Mouse (Mus musculus) midbrain, postnatal 0 days (tissue): ENCODE results near the gene Cdk14. TPM values are rescaled to one million over a fixed set of nuclear protein-coding genes. Genes with fewer than 3 reads are reported as not detected.

Experiments used
- ATAC-seq: fragments of 200-750 bp; cut with Nextera tagmentation; 2 replicates; pipeline ENCODE4 v1.8.0; 2017; ENCODE audit warnings: moderate number of reproducible peaks, mild to moderate bottlenecking, moderate TSS enrichment, moderate library complexity; ENCODE audit not compliant: low FRiP score
- DNase-seq: peaks from one replicate; pipeline ENCODE4 v3.0.0-alpha.2; 2015; ENCODE audit warnings: low spot score
- H3K27ac ChIP-seq: fragments of 300-500 bp; sonication (generic); 2 replicates; pipeline ENCODE4 v1.5.1; 2014; ENCODE audit warnings: low read depth, mild to moderate bottlenecking, low read length, mixed read lengths
- H3K27me3 ChIP-seq: fragments of 300-500 bp; sonication (generic); 2 replicates; pipeline ENCODE4 v1.6.1; 2014; ENCODE audit warnings: low read length, control low read depth, mixed read lengths; ENCODE audit not compliant: insufficient read depth
- H3K36me3 ChIP-seq: fragments of 300-500 bp; sonication (generic); 2 replicates; pipeline ENCODE4 v1.6.1; 2014; ENCODE audit warnings: low read length, control low read depth, mixed read lengths; ENCODE audit not compliant: insufficient read depth
- H3K4me1 ChIP-seq: fragments of 300-500 bp; sonication (generic); 2 replicates; pipeline ENCODE4 v1.6.1; 2014; ENCODE audit warnings: mild to moderate bottlenecking, control low read depth, antibody characterized with exemption, low read length, mixed read lengths; ENCODE audit not compliant: insufficient read depth
- H3K4me2 ChIP-seq: fragments of 300-500 bp; sonication (generic); 2 replicates; pipeline ENCODE4 v1.6.1; 2014; ENCODE audit warnings: low read depth, mild to moderate bottlenecking, low read length, mixed read lengths; ENCODE audit not compliant: poor library complexity, severe bottlenecking
- H3K4me3 ChIP-seq: fragments of 300-500 bp; sonication (generic); 2 replicates; pipeline ENCODE4 v1.5.1; 2014; ENCODE audit warnings: low read depth, mild to moderate bottlenecking, low read length, moderate library complexity
- H3K9ac ChIP-seq: fragments of 300-500 bp; sonication (generic); replicated peaks from 2 replicates; pipeline ENCODE4 v1.6.1; 2014; ENCODE audit warnings: mild to moderate bottlenecking, low read length, moderate library complexity, mixed read lengths; ENCODE audit not compliant: poor library complexity, severe bottlenecking
- H3K9me3 ChIP-seq: fragments of 300-500 bp; sonication (generic); 2 replicates; pipeline ENCODE4 v1.6.1; 2016; ENCODE audit warnings: low read length, control low read depth
- CTCF ChIP-seq: IDR thresholded peaks from 2 replicates; pipeline ENCODE4 v1.5.1; 2016; ENCODE audit warnings: antibody characterized with exemption, mild to moderate bottlenecking
- WGBS: fragments of 180-500 bp; shearing (Covaris S2); extraction: QIAGEN DNeasy Blood & Tissue Kit; methylation state at CpG from one replicate; pipeline ENCODE4 v1.1.7; 2014; 5-methylcytosine and 5-hydroxymethylcytosine counted together
- polyA plus RNA-seq: library from polyadenylated mRNA; unstranded; fragments of >200 nt; fragmentation: Nextera tagmentation; extraction: Ambion mirVana; gene quantifications from 2 replicates; pipeline ENCODE4 v1.2.1, GENCODE M21; 2015
- total RNA-seq: library from RNA; depleted of rRNA; stranded (reverse); fragments of >200 nt; gene quantifications from 2 replicates; pipeline ENCODE4 v1.2.3, GENCODE M21; 2014

Cdk14 gene
- total and polyA plus RNA-seq, 2 experiments from 2014 or later, result 45.6 to 84.4 TPM

DNA sequence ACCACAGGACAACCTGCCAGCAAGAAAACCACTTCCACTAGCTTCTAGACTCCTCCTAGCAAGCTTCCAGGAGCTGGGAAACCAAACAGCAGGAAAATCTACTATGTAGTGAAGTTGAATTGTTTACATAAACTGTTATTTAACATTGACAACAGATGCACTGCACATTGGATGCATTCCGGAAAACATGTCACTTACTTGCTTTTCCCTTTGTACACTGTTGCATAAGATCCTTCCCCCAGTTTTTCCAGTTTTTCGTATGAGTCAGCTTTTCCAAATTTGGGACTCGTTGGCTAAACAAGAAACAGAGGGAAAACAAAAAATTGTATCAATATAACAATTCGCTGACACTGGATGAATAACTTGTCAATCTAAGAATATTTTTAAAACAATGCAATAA, 193.1 kb downstream of the Cdk14 start:
- ATAC-seq (no peak), DNase-seq (no peak)
- Histone ChIP-seq H3K4me2 (no peak overlapping the region), H3K27ac (no peak overlapping the region), H3K9ac (no peak overlapping the region), H3K4me3 (no peak overlapping the region), H3K27me3 (no peaks in the 10 kb centered on the region), H3K4me1 (no peaks in the 10 kb centered on the region), H3K9me3 (no peaks in the 10 kb centered on the region), H3K36me3 (no peaks in the 10 kb centered on the region)
- TF ChIP-seq CTCF, result no peak
- 91% methylated on average over 4 of the region's 4 CpGs for WGBS

DNA sequence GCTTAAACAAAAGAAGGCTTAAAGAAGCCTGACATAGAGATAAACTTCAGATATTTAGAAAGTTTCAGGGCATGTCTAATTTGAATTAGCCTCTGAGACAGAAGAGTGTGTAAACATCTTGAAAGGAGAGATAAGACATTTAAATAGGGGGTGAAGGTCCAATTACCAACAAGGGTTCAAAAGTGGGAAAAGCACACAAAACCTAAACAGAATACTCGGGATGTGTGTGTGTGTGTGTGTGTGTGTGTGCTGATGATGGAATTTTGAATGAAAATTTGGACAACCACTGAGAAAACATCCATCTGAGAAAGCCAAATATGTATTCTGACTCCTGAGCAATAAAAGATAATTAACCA, 208.4 kb downstream of the Cdk14 start:
- Histone ChIP-seq H3K36me3 (no peaks in the 10 kb centered on the region), H3K9ac (no peak overlapping the region), H3K4me2 (no peak overlapping the region), H3K9me3 (no peaks in the 10 kb centered on the region), H3K4me3 (no peak overlapping the region), H3K4me1 (no peaks in the 10 kb centered on the region), H3K27me3 (no peaks in the 10 kb centered on the region), H3K27ac (no peak overlapping the region)
- DNase-seq (no peak), ATAC-seq (no peak)
- WGBS, result 71% methylated on average over 1 of the region's 1 CpGs
- no peak for TF ChIP-seq CTCF

- no peak overlapping the region for H3K9ac ChIP-seq
- H3K4me2 ChIP-seq, result no peak overlapping the region
- DNase-seq (no peak), ATAC-seq (no peak)
- H3K36me3 ChIP-seq, result no peaks in the 10 kb centered on the region
- H3K4me1 ChIP-seq, result no peaks in the 10 kb centered on the region
- no peak overlapping the region for H3K4me3 ChIP-seq
- H3K27ac ChIP-seq, result no peak overlapping the region
- TF ChIP-seq CTCF, result no peak
- no peaks in the 10 kb centered on the region for H3K27me3 ChIP-seq
- H3K9me3 ChIP-seq, result no peaks in the 10 kb centered on the region
- WGBS, result 56% methylated on average over 7 of the region's 7 CpGs
Observed at GRCm38 (mm10) chr5:5211034-5211779, 208.9 kb downstream of the Cdk14 start.

- DNase-seq, result no peak
- H3K27ac ChIP-seq, result no peak overlapping the region
- no peaks in the 10 kb centered on the region for H3K4me1 ChIP-seq
- no peaks in the 10 kb centered on the region for H3K9me3 ChIP-seq
- no peaks in the 10 kb centered on the region for H3K36me3 ChIP-seq
- no peaks in the 10 kb centered on the region for H3K27me3 ChIP-seq
- no peak overlapping the region for H3K9ac ChIP-seq
- no peak for TF ChIP-seq CTCF
- H3K4me3 ChIP-seq, result no peak overlapping the region
- ATAC-seq, result no peak
- no peak overlapping the region for H3K4me2 ChIP-seq
- 80% methylated on average over 4 of the region's 4 CpGs for WGBS
Observed at GRCm38 (mm10) chr5:5208016-5208415, 212.1 kb downstream of the Cdk14 start.

- DNase-seq (peak; percentile 36), ATAC-seq (no peak)
- no peaks in the 10 kb centered on the region for H3K9me3 ChIP-seq
- no peak overlapping the region for H3K4me2 ChIP-seq
- no peaks in the 10 kb centered on the region for H3K4me1 ChIP-seq
- no peaks in the 10 kb centered on the region for H3K27me3 ChIP-seq
- 39% methylated on average over 9 of the region's 9 CpGs for WGBS
- TF ChIP-seq CTCF, result no peak
- H3K9ac ChIP-seq, result no peak overlapping the region
- H3K27ac ChIP-seq, result no peak overlapping the region
- H3K36me3 ChIP-seq, result no peaks in the 10 kb centered on the region
- no peak overlapping the region for H3K4me3 ChIP-seq
Observed at GRCm38 (mm10) chr5:5206012-5206411, 214.1 kb downstream of the Cdk14 start.

DNA sequence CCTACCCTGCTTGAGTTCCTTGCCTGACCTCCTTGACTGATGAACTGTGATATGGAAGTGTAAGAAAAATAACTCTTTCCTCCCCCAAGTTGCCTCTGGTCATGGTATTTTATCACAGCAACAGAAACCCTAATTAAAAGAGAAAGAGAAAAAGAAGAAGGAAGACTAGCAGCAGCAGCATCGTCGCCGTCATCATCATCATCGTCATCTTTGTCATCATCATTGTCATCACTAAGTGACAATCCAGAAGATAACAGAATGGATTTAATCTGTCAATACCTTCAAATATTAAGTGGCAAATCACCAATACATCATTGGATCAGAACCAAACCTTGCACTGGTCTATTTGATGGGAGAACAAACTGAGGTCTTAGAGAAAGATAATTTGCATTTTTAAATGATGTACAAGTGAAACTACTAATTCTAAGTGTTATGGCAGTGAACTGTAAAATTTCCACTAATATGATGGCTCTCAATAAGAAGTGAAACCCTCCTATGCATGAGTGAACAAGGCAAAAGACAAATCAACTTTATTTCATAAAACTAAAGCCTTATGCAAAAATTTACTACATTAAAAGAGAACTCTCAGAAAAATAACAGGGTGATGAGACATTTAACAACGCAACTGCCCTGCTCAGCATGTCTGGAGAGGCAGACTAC, 225.4 kb downstream of the Cdk14 start:
- Histone ChIP-seq H3K4me1 (no peaks in the 10 kb centered on the region), H3K9ac (no peak overlapping the region), H3K27ac (no peak overlapping the region), H3K4me2 (no peak overlapping the region), H3K36me3 (no peaks in the 10 kb centered on the region), H3K9me3 (no peaks in the 10 kb centered on the region), H3K27me3 (no peaks in the 10 kb centered on the region), H3K4me3 (no peak overlapping the region)
- no peak for ATAC-seq
- TF ChIP-seq CTCF, result no peak
- no peak for DNase-seq
- WGBS, result 93% methylated on average over 5 of the region's 5 CpGs
